Mouse (Mus musculus): ENCODE data around the gene Hoxa10. TPM values are rescaled to one million over a fixed set of nuclear protein-coding genes. Genes with fewer than 3 reads are reported as not detected.

Hoxa10 gene
- total RNA-seq, 1 experiment = 0.80 TPM

- no peak overlapping the region for H3K27ac ChIP-seq (ENCODE audit: insufficient read depth, low read depth, low read length, poor library complexity, severe bottlenecking)
- no peak for DNase-seq (ENCODE audit: low read depth, low spot score)
Measured at GRCm38 (mm10) chr6:52238976-52239375, 1.7 kb downstream of the Hoxa10 start.

GRCm38 (mm10) chr6:52238155-52238545, 2.5 kb downstream of the Hoxa10 start:
- H3K36me3 ChIP-seq (ENCODE audit: control insufficient read depth, insufficient read depth, low read length, poor library complexity, severe bottlenecking) = no peaks in the 10 kb centered on the region
- H3K4me3 ChIP-seq (ENCODE audit: insufficient read depth in 1 of 2, low read depth in 1 of 2, low read length in 2 of 2, poor library complexity in 1 of 2, severe bottlenecking in 1 of 2) = no peak overlapping the region
- H3K9me3 ChIP-seq (ENCODE audit: control insufficient read depth, insufficient read depth, low read depth, low read length) = no peaks in the 10 kb centered on the region
- H3K27ac ChIP-seq (ENCODE audit: insufficient read depth, low read depth, low read length, poor library complexity, severe bottlenecking) = no peak overlapping the region
- peaks cover 0 to 4% of the 10 kb centered on the region in 2 experiments; a peak in 1 of 4 replicates for H3K4me1 ChIP-seq (ENCODE audit: control insufficient read depth in 2 of 2, insufficient read depth in 2 of 2, low read length in 2 of 2, poor library complexity in 1 of 2)
- no peak overlapping the region for H3K9ac ChIP-seq (ENCODE audit: insufficient read depth, low read depth, low read length, poor library complexity, severe bottlenecking)
- in situ Hi-C loops (cut with MboI; ENCODE audit: low sequenced_read_pairs in 2 of 2, unreplicated experiment in 2 of 2) = no loop called here
- DNase-seq (ENCODE audit: low read depth, low spot score) = no peak
- TF ChIP-seq MAFK (IDR thresholded peaks at IDR 0.05; ENCODE audit: insufficient read depth, low read depth, low read length) (no peak), ZC3H11A (IDR thresholded peaks at IDR 0.05; ENCODE audit: borderline replicate concordance, low read depth, low read length) (no peak), ZNF384 (IDR thresholded peaks at IDR 0.05; ENCODE audit: low read depth, low read length) (no peak), HCFC1 (IDR thresholded peaks at IDR 0.05; ENCODE audit: borderline replicate concordance, insufficient read depth, low read length) (no peak), CHD2 (IDR thresholded peaks at IDR 0.05; ENCODE audit: low read depth, low read length) (no peak)

More at GRCm38 (mm10) chr6:52238976-52239375, 1.7 kb downstream of the Hoxa10 start:
- H3K9ac ChIP-seq (ENCODE audit: insufficient read depth, low read depth, low read length, poor library complexity, severe bottlenecking) = no peak overlapping the region
- in situ Hi-C loops (cut with MboI; ENCODE audit: low sequenced_read_pairs in 2 of 2, unreplicated experiment in 2 of 2) = no loop called here
- TF ChIP-seq ZNF384 (IDR thresholded peaks at IDR 0.05; ENCODE audit: low read depth, low read length) = no peak
- TF ChIP-seq ZC3H11A (IDR thresholded peaks at IDR 0.05; ENCODE audit: borderline replicate concordance, low read depth, low read length) = no peak
- no peak for TF ChIP-seq MAFK (IDR thresholded peaks at IDR 0.05; ENCODE audit: insufficient read depth, low read depth, low read length)
- no peak for TF ChIP-seq CHD2 (IDR thresholded peaks at IDR 0.05; ENCODE audit: low read depth, low read length)
- TF ChIP-seq HCFC1 (IDR thresholded peaks at IDR 0.05; ENCODE audit: borderline replicate concordance, insufficient read depth, low read length) = no peak
- no peaks in the 10 kb centered on the region for H3K36me3 ChIP-seq (ENCODE audit: control insufficient read depth, insufficient read depth, low read length, poor library complexity, severe bottlenecking)
- H3K9me3 ChIP-seq (ENCODE audit: control insufficient read depth, insufficient read depth, low read depth, low read length) = no peaks in the 10 kb centered on the region
- H3K4me1 ChIP-seq (ENCODE audit: control insufficient read depth in 2 of 2, insufficient read depth in 2 of 2, low read length in 2 of 2, poor library complexity in 1 of 2) = peaks cover 0 to 6% of the 10 kb centered on the region in 2 experiments; a peak in 2 of 4 replicates
- no peak overlapping the region for H3K4me3 ChIP-seq (ENCODE audit: insufficient read depth in 1 of 2, low read depth in 1 of 2, low read length in 2 of 2, poor library complexity in 1 of 2, severe bottlenecking in 1 of 2)

- no peak overlapping the region for H3K4me3 ChIP-seq (ENCODE audit: insufficient read depth in 1 of 2, low read depth in 1 of 2, low read length in 2 of 2, poor library complexity in 1 of 2, severe bottlenecking in 1 of 2)
Measured at GRCm38 (mm10) chr6:52237346-52238154, 3.1 kb downstream of the Hoxa10 start.

GRCm38 (mm10) chr6:52236806-52237205, 3.8 kb downstream of the Hoxa10 start:
- Histone ChIP-seq H3K36me3 (ENCODE audit: control insufficient read depth, insufficient read depth, low read length, poor library complexity, severe bottlenecking) (no peaks in the 10 kb centered on the region), H3K9ac (ENCODE audit: insufficient read depth, low read depth, low read length, poor library complexity, severe bottlenecking) (no peak overlapping the region), H3K9me3 (ENCODE audit: control insufficient read depth, insufficient read depth, low read depth, low read length) (no peaks in the 10 kb centered on the region), H3K27ac (ENCODE audit: insufficient read depth, low read depth, low read length, poor library complexity, severe bottlenecking) (no peak overlapping the region), H3K4me1 (ENCODE audit: control insufficient read depth in 2 of 2, insufficient read depth in 2 of 2, low read length in 2 of 2, poor library complexity in 1 of 2) (peaks cover 0 to 4% of the 10 kb centered on the region in 2 experiments; a peak in 1 of 4 replicates), H3K4me3 (ENCODE audit: insufficient read depth in 1 of 2, low read depth in 1 of 2, low read length in 2 of 2, poor library complexity in 1 of 2, severe bottlenecking in 1 of 2) (no peak overlapping the region)
- DNase-seq (ENCODE audit: low read depth, low spot score) = no peak
- in situ Hi-C loops (cut with MboI; ENCODE audit: low sequenced_read_pairs in 2 of 2, unreplicated experiment in 2 of 2) = no loop called here
- TF ChIP-seq ZC3H11A (IDR thresholded peaks at IDR 0.05; ENCODE audit: borderline replicate concordance, low read depth, low read length) (no peak), MAFK (IDR thresholded peaks at IDR 0.05; ENCODE audit: insufficient read depth, low read depth, low read length) (no peak)

More at GRCm38 (mm10) chr6:52237346-52238154, 3.1 kb downstream of the Hoxa10 start:
- no peaks in the 10 kb centered on the region for H3K9me3 ChIP-seq (ENCODE audit: control insufficient read depth, insufficient read depth, low read depth, low read length)
- DNase-seq (ENCODE audit: low read depth, low spot score) = no peak
- no peak overlapping the region for H3K27ac ChIP-seq (ENCODE audit: insufficient read depth, low read depth, low read length, poor library complexity, severe bottlenecking)
- no peaks in the 10 kb centered on the region for H3K36me3 ChIP-seq (ENCODE audit: control insufficient read depth, insufficient read depth, low read length, poor library complexity, severe bottlenecking)
- in situ Hi-C loops (cut with MboI; ENCODE audit: low sequenced_read_pairs in 2 of 2, unreplicated experiment in 2 of 2) = no loop called here
- H3K4me1 ChIP-seq (ENCODE audit: control insufficient read depth in 2 of 2, insufficient read depth in 2 of 2, low read length in 2 of 2, poor library complexity in 1 of 2) = peaks cover 0 to 4% of the 10 kb centered on the region in 2 experiments; a peak in 1 of 4 replicates
- H3K9ac ChIP-seq (ENCODE audit: insufficient read depth, low read depth, low read length, poor library complexity, severe bottlenecking) = no peak overlapping the region
- TF ChIP-seq CHD2 (IDR thresholded peaks at IDR 0.05; ENCODE audit: low read depth, low read length) = no peak
- no peak for TF ChIP-seq ZC3H11A (IDR thresholded peaks at IDR 0.05; ENCODE audit: borderline replicate concordance, low read depth, low read length)
- TF ChIP-seq HCFC1 (IDR thresholded peaks at IDR 0.05; ENCODE audit: borderline replicate concordance, insufficient read depth, low read length) = no peak
- TF ChIP-seq MAFK (IDR thresholded peaks at IDR 0.05; ENCODE audit: insufficient read depth, low read depth, low read length) = no peak
- no peak for TF ChIP-seq ZNF384 (IDR thresholded peaks at IDR 0.05; ENCODE audit: low read depth, low read length)
